Mouse (Mus musculus) heart, embryonic 12.5 days (tissue): Measurements from ENCODE around the gene Reep1. TPM values are rescaled to one million over a fixed set of nuclear protein-coding genes. Genes with fewer than 3 reads are reported as not detected.

Experiments
- ATAC-seq: fragments of 200-750 bp; cut with Nextera tagmentation; 2 replicates; pipeline ENCODE4 v1.8.0; 2017; ENCODE audit warnings: moderate TSS enrichment, moderate library complexity; ENCODE audit not compliant: insufficient number of reproducible peaks, low FRiP score
- H3K27ac ChIP-seq: fragments of 300-500 bp; sonication (generic); 2 replicates; pipeline ENCODE4 v1.5.1; 2016; ENCODE audit warnings: mild to moderate bottlenecking, moderate library complexity; ENCODE audit not compliant: poor library complexity, severe bottlenecking
- H3K27me3 ChIP-seq: fragments of 300-500 bp; sonication (generic); replicated peaks from 2 replicates; pipeline ENCODE4 v1.6.1; 2016; ENCODE audit warnings: mild to moderate bottlenecking, moderate library complexity
- H3K36me3 ChIP-seq: fragments of 300-500 bp; sonication (generic); 2 replicates; pipeline ENCODE4 v1.6.1; 2016; ENCODE audit warnings: mild to moderate bottlenecking, moderate library complexity
- H3K4me1 ChIP-seq: fragments of 300-500 bp; sonication (generic); replicated peaks from 2 replicates; pipeline ENCODE4 v1.6.1; 2016; ENCODE audit warnings: mild to moderate bottlenecking
- H3K4me2 ChIP-seq: fragments of 300-500 bp; sonication (generic); 2 replicates; pipeline ENCODE4 v1.6.1; 2016; ENCODE audit warnings: mild to moderate bottlenecking, moderate library complexity
- H3K4me3 ChIP-seq: fragments of 300-500 bp; sonication (generic); 2 replicates; pipeline ENCODE4 v1.5.1; 2016; ENCODE audit warnings: mild to moderate bottlenecking
- H3K9ac ChIP-seq: fragments of 300-500 bp; sonication (generic); 2 replicates; pipeline ENCODE4 v1.6.1; 2016; ENCODE audit warnings: mild to moderate bottlenecking, moderate library complexity
- H3K9me3 ChIP-seq: fragments of 300-500 bp; sonication (generic); replicated peaks from 2 replicates; pipeline ENCODE4 v1.6.1; 2016; ENCODE audit warnings: mild to moderate bottlenecking, moderate library complexity
- WGBS: fragments of 180-500 bp; shearing (Covaris S2); methylation state at CpG from one replicate; pipeline ENCODE4 v1.1.7; 2016; 5-methylcytosine and 5-hydroxymethylcytosine counted together
- polyA plus RNA-seq: library from polyadenylated mRNA; unstranded; fragments of >200 nt; fragmentation: Nextera tagmentation; extraction: Ambion mirVana; gene quantifications from 2 replicates; pipeline ENCODE4 v1.2.1, GENCODE M21; 2016

The Reep1 gene
- polyA plus RNA-seq, 1 experiment from 2014 or later, result 22.3 TPM

- WGBS, result 82% methylated on average over 2 of the region's 2 CpGs
- no peak overlapping the region for H3K9ac ChIP-seq
- no peak overlapping the region for H3K4me2 ChIP-seq
- peaks cover 17% of the 10 kb centered on the region for H3K4me1 ChIP-seq
- no peak for ATAC-seq
- H3K4me3 ChIP-seq, result no peak overlapping the region
- no peaks in the 10 kb centered on the region for H3K27me3 ChIP-seq
- 0 out of 2 replicates have a peak, but pooled peaks cover 3% of the 10 kb centered on the region for H3K9me3 ChIP-seq
- no peak overlapping the region for H3K27ac ChIP-seq
- peaks cover 10% of the 10 kb centered on the region; the same call in 1 of the 2 replicates for H3K36me3 ChIP-seq
Observed at GRCm38 (mm10) chr6:71713532-71713931, 6.2 kb downstream of the Reep1 start.

GRCm38 (mm10) chr6:71715006-71715405 lies 7.6 kb downstream of the Reep1 start:
- ATAC-seq, result no peak
- no peak overlapping the region for H3K4me3 ChIP-seq
- no peak overlapping the region for H3K4me2 ChIP-seq
- no peaks in the 10 kb centered on the region for H3K27me3 ChIP-seq
- H3K36me3 ChIP-seq, result peaks cover 10% of the 10 kb centered on the region; the same call in 1 of the 2 replicates
- 0 out of 2 replicates have a peak, but pooled peaks cover 3% of the 10 kb centered on the region for H3K9me3 ChIP-seq
- 76% methylated on average over 5 of the region's 5 CpGs for WGBS
- H3K27ac ChIP-seq, result no peak overlapping the region
- peaks cover 8% of the 10 kb centered on the region; the same call in 1 of the 2 replicates for H3K4me1 ChIP-seq
- no peak overlapping the region for H3K9ac ChIP-seq

- H3K4me2 ChIP-seq, result no peak overlapping the region
- H3K27me3 ChIP-seq, result no peaks in the 10 kb centered on the region
- peaks cover 8% of the 10 kb centered on the region; the same call in 1 of the 2 replicates for H3K4me1 ChIP-seq
- H3K9me3 ChIP-seq, result 0 out of 2 replicates have a peak, but pooled peaks cover 3% of the 10 kb centered on the region
- peaks cover 4% of the 10 kb centered on the region; the same call in 1 of the 2 replicates for H3K36me3 ChIP-seq
- no peak for ATAC-seq
- no peak overlapping the region for H3K9ac ChIP-seq
- 94% methylated on average over 5 of the region's 5 CpGs for WGBS
- no peak overlapping the region for H3K27ac ChIP-seq
- no peak overlapping the region for H3K4me3 ChIP-seq
Observed at GRCm38 (mm10) chr6:71716434-71716833, 9.1 kb downstream of the Reep1 start.

GRCm38 (mm10) chr6:71718322-71718721 lies 11.0 kb downstream of the Reep1 start:
- Histone ChIP-seq H3K9me3 (no peaks in the 10 kb centered on the region), H3K9ac (no peak overlapping the region), H3K4me1 (peaks cover 10% of the 10 kb centered on the region; the same call in 1 of the 2 replicates), H3K4me3 (no peak overlapping the region), H3K4me2 (no peak overlapping the region), H3K27me3 (no peaks in the 10 kb centered on the region), H3K36me3 (no peaks in the 10 kb centered on the region), H3K27ac (no peak overlapping the region)
- ATAC-seq, result no peak
- WGBS, result 58% methylated on average over 2 of the region's 2 CpGs

DNA sequence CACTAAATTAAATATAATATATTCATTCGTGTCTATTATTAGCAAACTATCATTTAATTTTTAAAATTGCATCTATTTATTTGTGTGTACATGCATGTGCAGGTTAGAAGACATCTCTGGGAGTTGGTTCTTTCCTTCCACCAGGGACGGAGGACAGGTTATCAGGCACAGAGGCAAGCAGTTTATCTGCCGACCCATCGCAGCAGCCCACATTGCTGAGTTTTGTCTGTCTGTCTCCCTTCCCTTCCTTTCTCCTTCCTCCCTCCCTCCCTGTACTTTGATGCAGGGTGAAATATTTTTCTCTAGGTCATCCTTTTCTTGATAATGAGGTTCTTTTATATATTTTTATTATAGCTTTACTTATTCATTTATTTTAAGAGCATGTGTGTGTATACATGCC lies 11.9 kb downstream of the Reep1 start:
- no peak overlapping the region for H3K4me3 ChIP-seq
- WGBS, result 60% methylated on average over 4 of the region's 4 CpGs
- peaks cover 20% of the 10 kb centered on the region for H3K4me1 ChIP-seq
- no peaks in the 10 kb centered on the region for H3K36me3 ChIP-seq
- ATAC-seq, result no peak
- H3K27me3 ChIP-seq, result no peaks in the 10 kb centered on the region
- no peak overlapping the region for H3K4me2 ChIP-seq
- H3K9me3 ChIP-seq, result no peaks in the 10 kb centered on the region
- no peak overlapping the region for H3K9ac ChIP-seq
- H3K27ac ChIP-seq, result no peak overlapping the region

DNA sequence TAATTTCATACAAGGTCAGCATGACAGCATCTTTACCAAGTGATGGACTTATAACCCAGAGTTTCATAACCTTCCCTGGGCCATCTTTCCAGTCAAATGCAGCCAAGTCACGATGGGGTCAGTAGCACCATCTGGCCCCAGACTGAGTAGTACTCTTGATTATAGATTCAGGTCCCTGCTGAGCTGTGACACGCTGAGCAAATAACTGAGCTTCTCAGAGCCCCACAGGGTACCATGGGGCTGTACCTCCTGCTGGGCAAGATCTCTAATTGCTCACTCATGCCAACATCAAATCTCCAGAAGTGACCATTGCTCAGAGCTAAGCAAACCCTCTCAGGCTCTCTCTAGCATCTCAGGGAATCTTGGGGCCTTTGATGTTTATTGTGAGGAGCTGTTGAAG lies 15.6 kb downstream of the Reep1 start:
- no peaks in the 10 kb centered on the region for H3K9me3 ChIP-seq
- no peak overlapping the region for H3K9ac ChIP-seq
- ATAC-seq, result no peak
- no peak overlapping the region for H3K4me3 ChIP-seq
- H3K4me2 ChIP-seq, result no peak overlapping the region
- H3K36me3 ChIP-seq, result no peaks in the 10 kb centered on the region
- no peaks in the 10 kb centered on the region for H3K27me3 ChIP-seq
- WGBS, result 38% methylated on average over 2 of the region's 2 CpGs
- H3K27ac ChIP-seq, result no peak overlapping the region
- H3K4me1 ChIP-seq, result peaks cover 29% of the 10 kb centered on the region; the same call in 1 of the 2 replicates

DNA sequence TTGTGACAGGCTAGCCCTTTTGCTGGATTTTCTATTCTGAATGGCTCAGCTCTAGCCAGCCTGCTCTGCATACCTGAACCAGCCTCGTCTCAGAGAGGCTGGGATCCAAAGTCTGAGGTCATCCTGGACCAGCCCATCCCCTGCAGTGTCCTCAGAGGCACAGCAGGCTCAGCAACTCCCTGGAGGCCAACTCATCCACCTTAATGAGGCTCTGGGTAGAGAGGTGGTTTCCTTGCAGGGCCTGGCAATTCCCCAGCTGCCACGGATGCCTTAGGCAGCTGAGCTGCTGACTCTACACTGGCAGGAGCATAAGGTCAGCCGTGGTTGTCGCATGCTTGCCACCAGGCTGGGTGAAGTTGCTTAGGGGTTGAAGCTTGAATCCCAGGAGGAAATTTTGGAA lies 16.2 kb downstream of the Reep1 start:
- H3K27ac ChIP-seq, result no peak overlapping the region
- H3K9me3 ChIP-seq, result no peaks in the 10 kb centered on the region
- 48% methylated on average over 4 of the region's 4 CpGs for WGBS
- no peak overlapping the region for H3K4me3 ChIP-seq
- no peaks in the 10 kb centered on the region for H3K36me3 ChIP-seq
- H3K4me1 ChIP-seq, result peaks cover 29% of the 10 kb centered on the region; the same call in 1 of the 2 replicates
- ATAC-seq, result no peak
- no peak overlapping the region for H3K9ac ChIP-seq
- no peak overlapping the region for H3K4me2 ChIP-seq
- H3K27me3 ChIP-seq, result no peaks in the 10 kb centered on the region

- H3K27ac ChIP-seq, result no peak overlapping the region
- no peak for ATAC-seq
- 78% methylated on average over 7 of the region's 7 CpGs for WGBS
Observed at GRCm38 (mm10) chr6:71726710-71727109, 19.3 kb downstream of the Reep1 start.

GRCm38 (mm10) chr6:71728306-71728705 lies 20.9 kb downstream of the Reep1 start:
- H3K4me2 ChIP-seq, result no peak overlapping the region
- no peak overlapping the region for H3K4me3 ChIP-seq
- peaks cover 28% of the 10 kb centered on the region; the same call in 1 of the 2 replicates for H3K4me1 ChIP-seq
- H3K27me3 ChIP-seq, result no peaks in the 10 kb centered on the region
- 74% methylated on average over 3 of the region's 3 CpGs for WGBS
- no peaks in the 10 kb centered on the region for H3K9me3 ChIP-seq
- 0 out of 2 replicates have a peak, but pooled peaks cover 3% of the 10 kb centered on the region for H3K36me3 ChIP-seq
- no peak for ATAC-seq
- no peak overlapping the region for H3K27ac ChIP-seq
- H3K9ac ChIP-seq, result no peak overlapping the region

More at GRCm38 (mm10) chr6:71726710-71727109, 19.3 kb downstream of the Reep1 start:
- Histone ChIP-seq H3K4me1 (peaks cover 29% of the 10 kb centered on the region; the same call in 1 of the 2 replicates), H3K36me3 (0 out of 2 replicates have a peak, but pooled peaks cover 2% of the 10 kb centered on the region), H3K9ac (no peak overlapping the region), H3K9me3 (no peaks in the 10 kb centered on the region), H3K4me2 (no peak overlapping the region), H3K27me3 (no peaks in the 10 kb centered on the region), H3K4me3 (no peak overlapping the region)

DNA sequence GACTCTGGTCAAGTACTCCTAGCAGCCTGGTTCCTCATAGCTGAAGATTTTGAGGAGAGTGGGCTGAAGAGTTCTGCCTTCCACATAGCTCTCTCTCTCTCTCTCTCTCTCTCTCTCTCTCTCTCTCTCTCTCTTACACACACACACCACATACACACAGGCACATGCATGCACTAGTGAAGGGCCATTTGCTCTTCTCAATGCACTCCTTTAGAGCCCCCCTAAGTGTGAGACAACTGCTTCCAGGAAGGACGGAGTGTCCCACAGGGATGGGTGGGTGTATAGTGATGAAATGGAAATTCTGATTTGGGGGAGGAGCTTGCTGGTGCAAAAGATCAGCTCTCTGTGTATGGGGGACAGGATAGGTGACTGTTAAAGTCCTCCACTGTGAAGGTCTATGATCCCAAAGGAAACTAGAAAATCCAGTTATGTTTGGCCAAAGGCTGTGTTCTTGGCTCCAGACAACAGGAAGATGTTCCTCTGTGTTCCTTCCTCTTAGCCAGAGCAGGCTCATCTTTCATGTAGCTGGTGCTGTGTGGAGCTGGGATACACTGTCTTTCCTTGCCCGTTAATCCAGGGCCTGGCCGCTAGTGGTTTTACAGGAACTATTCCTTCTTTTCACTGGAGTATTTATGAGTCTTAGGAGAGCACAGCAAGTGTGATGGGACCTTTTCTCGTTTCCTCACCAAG lies 27.7 kb downstream of the Reep1 start:
- Histone ChIP-seq H3K9ac (no peak overlapping the region), H3K4me1 (peaks cover 28% of the 10 kb centered on the region), H3K27ac (peak overlapping the region; percentile 31), H3K4me2 (no peak overlapping the region), H3K4me3 (no peak overlapping the region), H3K9me3 (no peaks in the 10 kb centered on the region), H3K27me3 (no peaks in the 10 kb centered on the region), H3K36me3 (0 out of 2 replicates have a peak, but pooled peaks cover 3% of the 10 kb centered on the region)
- peak; percentile 57; the same call in 1 of the 2 replicates for ATAC-seq
- WGBS, result 50% methylated on average over 4 of the region's 4 CpGs

DNA sequence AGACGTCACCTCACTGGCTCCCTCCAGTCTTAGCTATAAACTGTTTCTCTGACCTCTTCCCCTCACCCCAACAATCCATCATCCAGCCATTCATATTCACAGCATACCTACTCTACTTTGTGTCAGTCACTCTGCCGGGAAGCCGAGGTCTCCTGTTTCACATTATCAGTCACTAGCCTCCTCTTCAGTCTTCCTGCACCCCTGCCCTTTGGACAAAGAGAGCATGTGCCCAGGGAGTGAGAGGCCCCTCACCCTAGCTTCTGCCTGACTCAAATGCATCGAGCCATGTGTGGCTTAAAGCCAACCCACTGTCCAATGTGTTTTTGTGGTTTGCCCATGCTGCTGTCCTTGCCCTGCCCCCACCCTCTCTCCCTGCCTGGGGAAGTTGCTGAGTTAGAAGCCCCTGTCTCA lies 28.2 kb downstream of the Reep1 start:
- Histone ChIP-seq H3K9ac (no peak overlapping the region), H3K4me3 (no peak overlapping the region), H3K4me1 (peaks cover 29% of the 10 kb centered on the region), H3K4me2 (no peak overlapping the region), H3K27ac (peak overlapping the region; percentile 31), H3K27me3 (no peaks in the 10 kb centered on the region), H3K9me3 (no peaks in the 10 kb centered on the region), H3K36me3 (0 out of 2 replicates have a peak, but pooled peaks cover 3% of the 10 kb centered on the region)
- ATAC-seq, result peak; percentile 38; the same call in 1 of the 2 replicates
- WGBS, result 11% methylated on average over 4 of the region's 4 CpGs
